Mouse (Mus musculus) embryonic facial prominence, embryonic 12.5 days (tissue): Measurements from ENCODE around the gene Nhej1. TPM values are rescaled to one million over a fixed set of nuclear protein-coding genes. Genes with fewer than 3 reads are reported as not detected.

ENCODE experiments used
- ATAC-seq: fragments of 200-750 bp; cut with Nextera tagmentation; 2 replicates; pipeline ENCODE4 v1.8.0; 2017; ENCODE audit not compliant: insufficient number of reproducible peaks, insufficient read depth, low FRiP score, low TSS enrichment
- H3K27ac ChIP-seq: fragments of 300-500 bp; sonication (generic); 2 replicates; pipeline ENCODE4 v1.5.1; 2016; ENCODE audit warnings: mild to moderate bottlenecking
- H3K27me3 ChIP-seq: fragments of 300-500 bp; sonication (generic); 2 replicates; pipeline ENCODE4 v1.6.1; 2016; ENCODE audit warnings: mild to moderate bottlenecking, moderate library complexity
- H3K36me3 ChIP-seq: fragments of 300-500 bp; sonication (generic); 2 replicates; pipeline ENCODE4 v1.6.1; 2016; ENCODE audit warnings: mild to moderate bottlenecking
- H3K4me1 ChIP-seq: fragments of 300-500 bp; sonication (generic); 2 replicates; pipeline ENCODE4 v1.6.1; 2016
- H3K4me2 ChIP-seq: fragments of 300-500 bp; sonication (generic); replicated peaks from 2 replicates; pipeline ENCODE4 v1.6.1; 2016; ENCODE audit warnings: mild to moderate bottlenecking, moderate library complexity
- H3K4me3 ChIP-seq: fragments of 300-500 bp; sonication (generic); 2 replicates; pipeline ENCODE4 v1.5.1; 2016; ENCODE audit warnings: mild to moderate bottlenecking
- H3K9ac ChIP-seq: fragments of 300-500 bp; sonication (generic); 2 replicates; pipeline ENCODE4 v1.6.1; 2016; ENCODE audit warnings: mild to moderate bottlenecking, moderate library complexity
- H3K9me3 ChIP-seq: fragments of 300-500 bp; sonication (generic); 2 replicates; pipeline ENCODE4 v1.6.1; 2016; ENCODE audit warnings: mild to moderate bottlenecking, moderate library complexity
- WGBS: fragments of 180-500 bp; shearing (Covaris S2); methylation state at CpG from one replicate; pipeline ENCODE4 v1.1.7; 2016; 5-methylcytosine and 5-hydroxymethylcytosine counted together
- polyA plus RNA-seq: library from polyadenylated mRNA; unstranded; fragments of >200 nt; fragmentation: Nextera tagmentation; extraction: Ambion mirVana; gene quantifications from 2 replicates; pipeline ENCODE4 v1.2.1, GENCODE M21; 2016

Gene Nhej1
- polyA plus RNA-seq, 1 experiment from 2014 or later: 11.3 TPM

GRCm38 (mm10) chr1:75010817-75011216 is 114.2 kb downstream of the Nhej1 start:
- no peak overlapping the region for H3K9ac ChIP-seq
- H3K36me3 ChIP-seq: no peaks in the 10 kb centered on the region
- no peaks in the 10 kb centered on the region for H3K27me3 ChIP-seq
- H3K4me1 ChIP-seq: peaks cover 10% of the 10 kb centered on the region
- H3K4me3 ChIP-seq: no peak overlapping the region
- no peak overlapping the region for H3K27ac ChIP-seq
- no peak overlapping the region for H3K4me2 ChIP-seq
- no peak for ATAC-seq
- no peaks in the 10 kb centered on the region for H3K9me3 ChIP-seq

- ATAC-seq: no peak
- Histone ChIP-seq H3K9ac (no peak overlapping the region), H3K27ac (no peak overlapping the region), H3K9me3 (no peaks in the 10 kb centered on the region), H3K36me3 (no peaks in the 10 kb centered on the region), H3K4me3 (no peak overlapping the region), H3K27me3 (no peaks in the 10 kb centered on the region), H3K4me1 (peaks cover 6% of the 10 kb centered on the region; the same call in 1 of the 2 replicates), H3K4me2 (no peak overlapping the region)
- 67% methylated on average over 2 of the region's 2 CpGs for WGBS
Observed at GRCm38 (mm10) chr1:75010203-75010602, 114.8 kb downstream of the Nhej1 start.

GRCm38 (mm10) chr1:75006016-75006415 is 119.0 kb downstream of the Nhej1 start:
- Histone ChIP-seq H3K4me1 (0 out of 2 replicates have a peak, but pooled peaks cover 6% of the 10 kb centered on the region), H3K27me3 (no peaks in the 10 kb centered on the region)
- WGBS: 35% methylated on average over 4 of the region's 4 CpGs

GRCm38 (mm10) chr1:75001183-75001582 is 123.8 kb downstream of the Nhej1 start:
- no peak overlapping the region for H3K4me2 ChIP-seq
- ATAC-seq: no peak
- H3K27me3 ChIP-seq: no peaks in the 10 kb centered on the region
- no peaks in the 10 kb centered on the region for H3K36me3 ChIP-seq
- 40% methylated on average over 6 of the region's 6 CpGs for WGBS
- no peak overlapping the region for H3K9ac ChIP-seq
- H3K9me3 ChIP-seq: no peaks in the 10 kb centered on the region
- 0 out of 2 replicates have a peak, but pooled peaks cover 5% of the 10 kb centered on the region for H3K4me1 ChIP-seq
- no peak overlapping the region for H3K4me3 ChIP-seq
- no peak overlapping the region for H3K27ac ChIP-seq

More at GRCm38 (mm10) chr1:75006016-75006415, 119.0 kb downstream of the Nhej1 start:
- Histone ChIP-seq H3K9ac (no peak overlapping the region), H3K27ac (no peak overlapping the region), H3K4me3 (no peak overlapping the region), H3K36me3 (no peaks in the 10 kb centered on the region), H3K9me3 (no peaks in the 10 kb centered on the region), H3K4me2 (no peak overlapping the region)
- no peak for ATAC-seq

GRCm38 (mm10) chr1:75000496-75000895 is 124.5 kb downstream of the Nhej1 start:
- Histone ChIP-seq H3K4me1 (0 out of 2 replicates have a peak, but pooled peaks cover 4% of the 10 kb centered on the region), H3K9ac (no peak overlapping the region), H3K9me3 (no peaks in the 10 kb centered on the region), H3K27ac (no peak overlapping the region), H3K36me3 (no peaks in the 10 kb centered on the region), H3K4me3 (no peak overlapping the region), H3K4me2 (no peak overlapping the region), H3K27me3 (no peaks in the 10 kb centered on the region)
- WGBS: 0% methylated on average over 1 of the region's 1 CpGs
- no peak for ATAC-seq

- ATAC-seq: no peak
- Histone ChIP-seq H3K4me2 (no peak overlapping the region), H3K36me3 (no peaks in the 10 kb centered on the region), H3K27ac (no peak overlapping the region), H3K4me3 (no peak overlapping the region), H3K9ac (no peak overlapping the region), H3K27me3 (no peaks in the 10 kb centered on the region), H3K9me3 (no peaks in the 10 kb centered on the region), H3K4me1 (0 out of 2 replicates have a peak, but pooled peaks cover 4% of the 10 kb centered on the region)
- 87% methylated on average over 5 of the region's 5 CpGs for WGBS
Observed at GRCm38 (mm10) chr1:74999173-74999572, 125.8 kb downstream of the Nhej1 start.

GRCm38 (mm10) chr1:74997231-74997630 is 127.8 kb downstream of the Nhej1 start:
- Histone ChIP-seq H3K4me1 (0 out of 2 replicates have a peak, but pooled peaks cover 4% of the 10 kb centered on the region), H3K27ac (no peak overlapping the region), H3K4me2 (no peak overlapping the region), H3K4me3 (no peak overlapping the region), H3K9me3 (no peaks in the 10 kb centered on the region), H3K36me3 (no peaks in the 10 kb centered on the region), H3K9ac (no peak overlapping the region), H3K27me3 (no peaks in the 10 kb centered on the region)
- no peak for ATAC-seq
- 76% methylated on average over 2 of the region's 2 CpGs for WGBS

- Histone ChIP-seq H3K4me1 (peaks cover 8% of the 10 kb centered on the region; the same call in 1 of the 2 replicates), H3K9ac (no peak overlapping the region), H3K4me3 (no peak overlapping the region), H3K27me3 (no peaks in the 10 kb centered on the region), H3K36me3 (no peaks in the 10 kb centered on the region), H3K9me3 (no peaks in the 10 kb centered on the region), H3K27ac (no peak overlapping the region), H3K4me2 (no peak overlapping the region)
- ATAC-seq: no peak
- 68% methylated on average over 8 of the region's 8 CpGs for WGBS
Observed at GRCm38 (mm10) chr1:74977001-74977400, 148.0 kb downstream of the Nhej1 start.

- no peak overlapping the region for H3K9ac ChIP-seq
- H3K27me3 ChIP-seq: 0 out of 2 replicates have a peak, but pooled peaks cover 3% of the 10 kb centered on the region
- no peaks in the 10 kb centered on the region for H3K9me3 ChIP-seq
- no peak overlapping the region for H3K27ac ChIP-seq
- no peak overlapping the region for H3K4me3 ChIP-seq
- H3K4me1 ChIP-seq: peaks cover 8% of the 10 kb centered on the region; the same call in 1 of the 2 replicates
- no peaks in the 10 kb centered on the region for H3K36me3 ChIP-seq
- H3K4me2 ChIP-seq: no peak overlapping the region
- no peak for ATAC-seq
- 95% methylated on average over 1 of the region's 1 CpGs for WGBS
Observed at GRCm38 (mm10) chr1:74975936-74976335, 149.1 kb downstream of the Nhej1 start.

GRCm38 (mm10) chr1:74973590-74973989 is 151.4 kb downstream of the Nhej1 start:
- H3K36me3 ChIP-seq: no peaks in the 10 kb centered on the region
- H3K4me3 ChIP-seq: no peak overlapping the region
- H3K9me3 ChIP-seq: no peaks in the 10 kb centered on the region
- 0 out of 2 replicates have a peak, but pooled peaks cover 3% of the 10 kb centered on the region for H3K27me3 ChIP-seq
- peaks cover 2% of the 10 kb centered on the region; the same call in 1 of the 2 replicates for H3K4me1 ChIP-seq
- no peak overlapping the region for H3K9ac ChIP-seq
- ATAC-seq: no peak
- H3K4me2 ChIP-seq: no peak overlapping the region
- no peak overlapping the region for H3K27ac ChIP-seq
- WGBS: 76% methylated on average over 6 of the region's 6 CpGs

GRCm38 (mm10) chr1:74971353-74972050 is 153.5 kb downstream of the Nhej1 start:
- H3K27ac ChIP-seq: no peak overlapping the region
- H3K9me3 ChIP-seq: no peaks in the 10 kb centered on the region
- ATAC-seq: no peak
- no peaks in the 10 kb centered on the region for H3K36me3 ChIP-seq
- H3K4me3 ChIP-seq: no peak overlapping the region
- 0 out of 2 replicates have a peak, but pooled peaks cover 3% of the 10 kb centered on the region for H3K27me3 ChIP-seq
- no peak overlapping the region for H3K9ac ChIP-seq
- WGBS: 70% methylated on average over 4 of the region's 4 CpGs
- H3K4me1 ChIP-seq: no peaks in the 10 kb centered on the region
- no peak overlapping the region for H3K4me2 ChIP-seq

GRCm38 (mm10) chr1:74967962-74968580 is 156.9 kb downstream of the Nhej1 start:
- peaks cover 8% of the 10 kb centered on the region; the same call in 1 of the 2 replicates for H3K27me3 ChIP-seq
- no peak overlapping the region for H3K4me3 ChIP-seq
- 73% methylated on average over 8 of the region's 8 CpGs for WGBS
- no peak overlapping the region for H3K27ac ChIP-seq
- no peaks in the 10 kb centered on the region for H3K9me3 ChIP-seq
- H3K4me1 ChIP-seq: peaks cover 9% of the 10 kb centered on the region
- H3K36me3 ChIP-seq: no peaks in the 10 kb centered on the region
- ATAC-seq: no peak
- no peak overlapping the region for H3K9ac ChIP-seq
- no peak overlapping the region for H3K4me2 ChIP-seq
